Mouse (Mus musculus) adrenal gland, adult 18-20 months (tissue): ENCODE results near the gene Gm49396. TPM values are rescaled to one million over a fixed set of nuclear protein-coding genes. Genes with fewer than 3 reads are reported as not detected.
A peak's percentile ranks its signal among the peaks of the same experiment; 100 is the strongest.

Source experiments
- DNase-seq, 2 experiments: peaks; one replicate each; pipeline ENCODE4 v3.0.0; 2021 to 2022; ENCODE audit warnings: low spot score in 2 of 2
- long read RNA-seq, 2 experiments: library from polyadenylated mRNA; stranded (forward); transcript quantifications; one replicate each; pipeline ENCODE4 v2.0.0; 2021
- total RNA-seq, 2 experiments: library from RNA; stranded (reverse); gene quantifications; 1 replicate in 1 of 2; 2 replicates in 1 of 2; pipeline ENCODE4 v1.2.3; 2021

Gm49396 gene
- 1 to 10 TPM; 4.6 to 8.2 TPM for total RNA-seq
- long read RNA-seq, experiment 1, partial matches to known transcripts = 0 of 13 reads
- long read RNA-seq, experiment 1, other reads (novel, unspliced or antisense) = 9 of 13 reads
- long read RNA-seq, experiment 2, partial matches to known transcripts = 8 of 16 reads
- long read RNA-seq, experiment 2, other reads (novel, unspliced or antisense) = 8 of 16 reads

DNA sequence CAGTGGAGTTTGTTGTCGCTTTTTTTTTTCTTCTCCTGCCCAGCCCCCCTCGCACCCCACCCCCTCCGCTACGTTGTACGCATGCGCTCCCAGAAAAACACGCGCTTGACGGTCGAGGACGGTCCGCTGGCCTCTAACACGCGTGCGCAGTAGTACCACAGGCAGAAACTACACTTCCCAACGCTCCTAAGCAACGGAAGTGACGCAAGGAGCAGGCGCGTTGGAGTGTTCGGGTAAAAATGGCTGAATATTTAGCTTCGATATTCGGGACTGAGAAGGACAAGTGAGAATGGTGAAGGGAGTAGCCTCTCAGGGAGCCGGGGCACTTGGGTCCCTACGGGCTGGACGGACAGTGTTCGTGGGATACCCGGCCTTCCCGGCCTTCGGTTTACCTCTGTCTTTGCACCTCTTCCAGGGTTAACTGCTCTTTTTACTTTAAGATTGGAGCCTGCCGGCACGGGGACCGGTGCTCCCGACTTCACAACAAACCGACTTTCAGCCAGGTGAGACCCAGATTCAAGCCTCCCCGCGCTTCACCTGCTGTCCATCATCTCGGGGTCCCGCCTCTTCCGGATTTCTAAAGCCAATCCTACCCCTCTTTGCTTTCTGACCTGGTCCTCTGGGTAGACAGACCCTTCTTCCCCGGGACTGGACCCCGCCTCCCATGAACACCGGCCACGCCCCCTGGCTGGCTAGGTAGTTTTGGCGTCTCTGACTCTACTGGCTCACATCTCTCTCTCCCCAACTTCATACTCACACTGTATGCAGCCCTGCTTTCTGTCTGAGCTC, at the start of gene Gm49396, which contains the start of the genes U2af1l4 and Psenen:
Gm49396 (plus strand) TSS at position 228 of the 789 bp plus-strand sequence.
U2af1l4 (plus strand) TSS at position 185 of the 789 bp plus-strand sequence.
Psenen (minus strand) TSS at position 511 of the 789 bp plus-strand sequence.
- DNase-seq = peak; percentile 88 to 90

DNA sequence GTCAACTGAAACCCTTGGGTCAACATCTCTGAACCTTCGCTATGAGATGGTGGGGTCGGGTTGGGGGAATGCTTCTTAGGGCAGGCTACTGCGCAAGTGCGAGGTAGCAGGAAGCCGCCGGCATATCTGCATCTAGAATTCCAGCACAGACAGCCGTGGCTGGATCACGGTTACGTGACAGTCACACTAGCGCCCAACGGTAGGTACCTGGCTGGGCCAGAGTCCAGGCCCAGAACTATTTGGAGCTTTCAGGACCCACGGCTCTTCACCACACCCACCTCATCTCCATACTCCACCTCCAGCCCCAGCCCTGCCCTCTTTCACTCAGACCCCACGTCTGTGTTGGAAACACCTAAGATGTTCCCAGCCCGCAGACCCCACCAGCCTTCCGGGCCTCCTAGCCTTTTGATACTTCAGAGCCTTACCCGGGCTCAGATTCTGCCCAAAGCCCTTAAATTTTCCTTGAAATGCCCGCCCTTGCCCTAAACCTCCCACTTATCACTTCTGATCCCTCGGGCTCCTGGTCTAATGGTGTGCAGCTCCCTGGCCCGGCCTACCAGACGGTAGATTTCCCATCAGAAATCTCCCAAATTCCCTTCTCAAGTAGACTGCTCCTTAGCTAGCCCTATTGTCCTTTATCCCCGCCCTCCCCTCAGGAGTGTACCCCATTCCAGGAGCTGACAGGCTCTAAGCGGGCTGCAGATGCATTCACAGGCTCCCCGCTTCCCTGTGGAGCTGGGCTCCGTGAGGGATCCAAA, 48.0 kb upstream of the Gm49396 start:
- DNase-seq = no peak

DNA sequence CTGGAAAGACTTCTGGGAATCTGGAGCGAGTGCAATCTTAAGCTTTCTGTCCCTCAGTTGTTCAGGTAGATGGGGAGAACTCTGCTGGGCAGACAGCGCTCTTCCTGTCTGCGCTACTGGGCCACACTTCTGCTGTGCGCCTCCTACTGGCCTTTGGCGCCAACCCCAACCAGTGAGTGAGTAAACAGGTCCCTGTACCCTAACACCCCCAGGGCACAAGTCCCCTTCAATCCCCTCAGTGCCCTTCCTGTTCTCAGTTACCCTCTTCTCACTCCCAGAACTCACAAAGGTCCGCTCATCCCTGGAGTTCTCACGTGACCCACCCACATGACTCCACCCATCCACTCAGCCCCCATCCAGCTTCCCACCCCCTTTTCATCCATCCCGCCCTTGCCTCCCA, 44.8 kb upstream of the Gm49396 start:
- no peak for DNase-seq

DNA sequence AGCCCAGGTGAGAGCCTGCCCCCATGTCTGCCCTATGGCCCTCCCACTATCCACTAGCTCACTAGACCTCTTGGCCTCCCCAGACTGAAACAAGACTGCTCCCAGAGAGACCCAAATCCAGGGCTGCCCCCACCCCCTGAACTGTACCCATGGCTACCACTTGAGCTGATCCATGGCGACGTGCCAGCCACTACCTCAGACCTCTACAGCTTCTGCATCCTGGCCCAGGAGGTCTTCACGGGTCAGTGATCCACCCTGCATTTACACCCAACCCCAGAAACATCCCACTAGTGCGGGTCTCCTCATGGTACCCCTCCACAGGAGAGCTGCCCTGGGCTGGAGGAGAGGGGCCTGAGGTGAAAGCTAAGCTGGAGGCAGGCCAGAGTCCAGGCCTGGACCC, 42.7 kb upstream of the Gm49396 start:
- DNase-seq = no peak

DNA sequence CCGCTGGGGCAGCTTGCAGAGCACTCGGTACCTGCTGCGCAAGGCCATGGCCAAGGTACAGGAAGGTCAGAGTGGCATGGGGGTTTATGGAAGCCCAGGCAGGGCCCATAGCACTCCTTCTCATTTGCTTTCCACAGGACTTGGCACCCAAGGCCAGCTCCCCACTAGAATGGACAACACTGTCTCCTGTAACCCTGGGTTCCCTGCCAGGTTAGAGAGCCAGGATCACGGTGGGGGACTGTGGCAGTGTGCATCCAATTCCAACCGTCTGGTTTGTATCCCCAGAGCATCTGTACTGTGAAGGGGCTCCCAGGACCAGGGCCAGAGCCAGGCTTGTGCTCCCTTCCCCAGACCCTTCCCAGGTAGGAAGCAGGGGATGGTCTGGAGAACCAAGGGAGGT, 42.3 kb upstream of the Gm49396 start:
- no peak for DNase-seq

DNA sequence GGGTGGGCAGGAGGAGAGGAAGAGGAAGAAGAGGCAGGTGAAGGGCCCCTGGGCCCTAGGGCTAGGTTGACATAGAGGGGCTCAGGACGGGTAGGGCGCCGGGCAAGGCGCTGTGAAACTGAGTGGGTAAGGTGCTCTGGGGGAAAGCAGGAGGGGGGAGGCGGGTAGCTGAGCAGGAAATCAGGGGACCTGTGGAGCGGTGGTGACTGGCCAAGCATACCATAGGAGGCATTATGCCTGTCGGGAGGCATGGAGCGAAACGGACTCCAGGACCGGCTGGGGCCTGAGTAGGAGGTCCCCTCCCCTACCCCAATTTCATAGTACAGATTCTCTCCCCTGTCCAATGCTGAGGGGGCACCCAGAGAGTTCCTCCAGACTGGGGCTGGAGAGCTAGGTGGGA, 40.3 kb upstream of the Gm49396 start:
- DNase-seq = no peak

DNA sequence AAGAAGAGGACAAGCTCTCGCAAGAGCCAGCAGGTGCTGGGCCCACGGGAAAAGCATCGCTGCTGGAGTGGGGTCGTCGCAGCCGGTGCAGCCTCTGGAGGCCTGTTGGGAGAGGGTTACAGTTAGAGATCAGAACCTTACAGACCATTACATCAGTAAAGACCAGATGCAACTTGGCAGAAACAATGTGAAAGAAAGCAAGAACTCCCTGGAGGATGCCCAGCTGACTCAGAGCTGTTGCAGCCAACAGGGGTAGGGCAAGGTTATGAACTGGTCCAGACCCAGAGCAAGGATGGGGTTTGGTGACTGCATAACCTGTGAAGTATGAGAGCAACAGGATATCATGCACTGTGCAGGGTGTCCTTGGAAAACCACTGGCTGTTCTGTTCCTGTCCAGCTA, 38.7 kb upstream of the Gm49396 start:
- no peak for DNase-seq

DNA sequence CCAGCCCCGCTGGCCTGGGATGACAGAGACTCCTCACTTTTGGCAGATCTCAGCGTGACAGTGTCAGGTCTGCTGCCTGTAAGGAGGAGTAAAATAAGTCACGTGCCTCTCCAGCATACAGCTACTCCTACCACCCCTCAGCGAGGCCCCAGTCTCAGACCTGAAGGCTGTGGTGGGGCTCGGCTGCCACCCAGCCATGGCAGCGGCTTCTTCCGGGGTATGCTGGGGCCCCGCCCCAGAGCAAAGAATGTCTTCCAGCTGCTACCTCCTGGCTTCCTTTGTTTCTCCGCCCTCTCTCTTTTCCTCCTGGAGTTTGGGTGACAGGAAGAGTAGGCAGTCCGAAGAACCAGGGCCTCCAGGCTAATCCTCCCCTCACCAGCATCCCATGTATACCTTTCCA, 37.2 kb upstream of the Gm49396 start:
- no peak for DNase-seq

DNA sequence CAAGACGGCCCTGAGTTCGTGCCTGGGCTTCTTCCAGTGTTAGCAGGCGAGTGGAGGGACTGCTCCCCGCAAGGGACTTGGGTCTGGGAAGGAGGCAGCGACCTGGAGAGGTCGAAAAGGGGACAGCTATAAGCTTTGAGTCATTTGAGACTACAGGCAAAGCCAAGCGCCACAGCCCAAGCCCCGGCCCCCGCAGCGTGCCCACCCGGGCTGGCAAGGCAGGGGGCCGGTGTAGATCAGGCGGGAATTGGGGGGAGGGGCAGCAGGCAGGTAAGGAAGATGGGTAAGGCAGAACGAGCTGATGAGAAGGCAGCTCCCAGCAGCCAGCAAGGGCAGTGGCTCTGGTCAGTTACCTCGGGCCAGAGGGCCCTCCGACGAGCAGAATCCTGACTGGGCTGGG, 36.7 kb upstream of the Gm49396 start:
- DNase-seq = no peak

DNA sequence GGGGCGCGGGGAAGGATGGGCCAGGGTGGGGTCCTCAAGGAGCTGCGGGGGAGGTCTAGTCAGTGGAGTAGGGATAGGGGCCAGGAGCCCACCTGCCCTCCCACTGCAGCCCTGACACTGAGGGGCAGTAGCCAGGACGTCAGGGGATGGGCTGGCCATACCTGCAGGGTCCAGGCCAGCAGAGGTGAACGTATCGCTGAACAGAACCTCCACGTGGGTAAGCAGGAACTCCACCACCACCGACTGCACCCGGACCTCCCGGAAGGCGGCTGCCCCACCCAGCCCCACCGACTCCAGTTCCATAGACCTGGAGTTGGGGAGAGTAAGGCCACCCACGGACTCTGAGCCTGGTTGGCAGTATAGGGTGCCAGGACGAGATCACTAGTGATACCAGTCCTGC, 36.2 kb upstream of the Gm49396 start:
- no peak for DNase-seq

DNA sequence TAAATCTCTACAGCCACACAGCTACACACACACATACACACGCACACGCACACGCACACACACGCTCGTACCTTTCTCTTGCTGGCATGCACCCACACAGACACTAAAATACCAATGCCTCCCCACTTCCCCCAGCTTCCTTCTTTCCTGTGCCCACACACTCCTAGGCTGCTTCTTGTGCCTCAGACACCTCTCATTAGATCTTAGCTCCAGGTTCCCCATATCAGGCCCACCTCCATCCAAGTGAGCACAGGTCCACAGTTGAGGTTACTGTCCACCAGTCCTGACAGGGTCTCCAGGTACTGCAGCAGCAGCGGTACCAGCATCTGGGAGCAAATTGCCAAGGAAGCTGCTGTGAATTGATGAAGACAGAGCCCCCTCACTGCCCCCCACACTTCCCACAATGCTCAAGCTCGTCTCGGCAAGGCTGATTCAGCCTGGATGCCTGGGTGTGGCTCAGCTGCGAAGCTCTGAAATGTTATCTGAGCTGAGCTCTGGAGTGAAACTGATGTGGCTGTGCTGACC, 31.8 kb upstream of the Gm49396 start:
- DNase-seq = no peak

DNA sequence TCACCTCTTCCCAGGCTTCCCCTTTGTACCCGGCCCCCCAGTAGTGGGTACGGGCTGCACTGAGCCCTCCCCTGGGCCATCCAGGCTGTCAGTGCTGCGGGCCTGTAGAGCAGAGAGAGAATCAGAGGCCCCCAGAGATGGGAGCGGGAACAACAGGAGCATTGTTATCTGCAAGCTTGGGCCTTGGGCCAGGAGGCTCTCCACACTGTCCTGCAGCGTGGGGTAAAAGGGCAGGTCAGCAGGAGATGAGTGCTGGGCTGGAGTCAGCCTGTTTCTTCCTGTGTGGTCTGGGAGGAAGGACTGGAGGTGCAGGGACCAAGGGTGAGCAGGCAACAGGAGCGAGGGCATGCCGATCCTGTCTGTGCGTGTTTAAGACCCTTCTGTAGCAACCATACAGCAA, 30.2 kb upstream of the Gm49396 start:
- no peak for DNase-seq

DNA sequence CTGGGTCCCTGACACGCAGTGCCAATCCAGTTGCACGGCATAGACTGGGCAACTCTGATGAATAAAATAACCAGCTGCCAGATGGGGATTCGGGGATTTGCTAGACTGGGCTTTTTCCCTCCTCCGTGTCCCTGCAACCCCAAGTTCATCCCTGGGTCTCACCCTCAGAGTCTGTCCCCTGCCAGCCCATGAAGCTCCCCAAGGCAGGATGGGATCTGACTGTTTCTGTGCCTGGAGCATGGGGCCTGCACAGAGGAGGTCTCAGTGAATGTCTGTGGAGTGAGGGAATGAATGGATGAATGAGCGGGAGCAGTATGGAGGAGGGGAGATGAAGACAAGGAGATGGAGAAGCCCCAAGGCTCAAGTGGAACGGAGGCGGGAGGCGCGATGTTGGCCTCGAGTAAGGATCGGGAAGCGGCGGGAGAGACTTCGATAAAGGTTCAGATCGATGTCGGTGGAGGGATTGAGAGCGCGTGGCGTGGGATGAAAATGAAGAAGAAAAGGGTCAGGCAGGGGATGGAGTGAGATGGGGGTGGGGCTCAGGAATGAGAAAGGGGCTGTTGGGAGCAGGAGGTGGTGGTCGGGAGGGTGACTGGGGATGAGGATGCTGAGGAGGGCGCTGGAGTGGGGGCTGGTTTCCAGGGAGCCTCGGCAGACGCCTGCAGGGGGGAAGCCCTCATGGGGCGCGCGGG, 29.1 kb upstream of the Gm49396 start:
- DNase-seq = no peak

DNA sequence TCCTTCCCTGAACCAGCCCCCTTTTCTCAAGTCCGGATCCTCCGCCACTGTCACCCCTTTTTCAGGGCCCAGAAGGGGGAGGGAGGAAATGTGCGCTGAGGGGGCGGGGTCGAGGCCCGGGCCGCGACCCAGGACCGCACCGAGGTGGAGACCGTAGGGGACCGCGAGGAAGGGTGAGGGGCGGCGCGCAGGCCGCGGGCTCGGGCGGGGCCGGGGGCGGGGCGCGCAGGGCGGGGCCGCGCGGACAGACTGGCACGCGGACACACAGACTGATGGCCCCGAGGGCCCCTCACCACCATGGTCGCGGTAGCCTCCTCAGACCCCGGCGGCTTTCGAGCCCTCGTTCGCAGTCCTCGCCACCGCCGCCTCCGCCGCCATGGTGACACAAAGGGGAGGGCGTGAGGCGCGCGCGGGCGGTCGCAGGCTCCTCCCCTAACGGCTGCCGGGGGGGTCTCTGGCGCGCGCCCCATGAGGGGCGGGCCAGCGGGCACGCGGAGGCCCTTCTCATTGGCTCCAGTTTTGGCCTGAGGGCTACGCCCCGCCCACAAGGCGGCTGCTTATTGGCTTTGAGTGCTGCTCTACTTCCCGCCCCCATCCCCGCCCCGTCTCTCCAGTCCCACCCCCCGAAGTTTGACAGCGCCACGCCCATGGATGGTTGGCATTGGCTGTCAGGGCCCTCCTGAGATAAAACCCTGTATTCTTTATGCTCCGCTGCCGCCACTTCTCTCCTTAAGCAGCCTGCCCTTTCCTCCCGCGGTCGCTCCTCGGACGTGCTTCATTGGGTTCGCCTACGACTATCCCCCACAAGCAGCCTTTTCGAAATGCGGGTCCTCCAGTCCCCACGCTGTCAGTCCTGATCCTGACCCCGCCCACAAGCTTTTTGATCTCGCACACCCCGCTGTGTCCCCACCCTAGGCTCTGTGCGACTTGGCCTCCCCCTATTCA, 28.2 kb upstream of the Gm49396 start, which contains the start of gene Arhgap33:
Arhgap33 (minus strand) TSS at position 428 of the 945 bp plus-strand sequence.
- peak; percentile 90 to 94 for DNase-seq

DNA sequence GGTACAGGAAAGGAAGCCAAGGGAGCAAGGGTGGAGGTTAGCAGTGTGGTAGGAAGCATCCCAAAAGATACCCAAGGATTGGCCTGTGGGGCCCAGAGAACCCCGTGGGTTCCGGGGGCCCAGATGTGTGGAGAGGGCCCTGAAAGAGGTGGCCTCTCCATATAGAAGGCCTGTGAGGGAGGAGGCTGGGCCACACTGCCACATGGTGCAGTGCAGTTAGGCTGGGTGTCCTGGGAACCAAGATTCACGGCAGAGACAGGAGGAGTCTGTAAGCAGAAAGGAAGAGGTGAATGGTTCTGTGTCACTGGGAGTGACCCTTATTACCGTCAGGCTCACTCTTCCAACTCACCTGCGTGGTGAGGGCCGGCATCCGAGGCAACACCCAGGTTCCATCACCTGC, 22.6 kb upstream of the Gm49396 start:
- no peak for DNase-seq

DNA sequence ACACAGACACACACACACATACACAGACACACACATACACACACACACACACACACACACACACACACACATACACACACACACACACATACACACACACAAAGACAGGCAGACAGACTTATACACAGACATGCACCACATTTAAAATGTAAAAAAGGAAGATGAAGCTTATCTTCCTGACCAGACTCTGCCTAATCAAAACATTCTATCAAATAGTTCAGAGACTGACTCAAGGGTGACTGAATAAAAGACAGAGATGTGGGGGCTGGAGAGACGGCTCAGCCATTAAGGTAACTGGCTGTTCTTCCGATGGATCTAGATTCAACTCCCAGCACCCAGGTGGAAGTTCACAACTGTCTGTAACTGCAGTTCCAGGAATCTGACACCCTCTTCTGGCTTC, 18.8 kb upstream of the Gm49396 start:
- DNase-seq = no peak

DNA sequence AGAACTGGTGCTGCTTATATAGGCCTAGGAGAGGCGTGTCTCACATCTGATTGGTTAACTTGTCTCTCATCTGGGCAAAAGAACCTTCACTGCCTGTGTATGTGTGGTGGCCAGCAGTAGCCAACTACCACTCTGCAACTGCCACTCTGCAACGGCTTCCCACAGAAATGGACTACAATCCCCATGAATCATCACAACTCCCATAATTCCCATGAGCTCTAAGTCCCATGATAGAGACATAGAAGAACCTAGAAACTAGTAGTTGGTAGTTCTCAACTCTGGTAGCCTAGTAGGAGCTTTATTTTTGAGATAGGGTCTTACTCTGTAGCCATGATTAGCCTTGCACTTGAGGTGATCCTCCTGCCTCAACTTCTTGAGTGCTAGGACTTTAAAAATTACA, 13.3 kb upstream of the Gm49396 start:
- no peak for DNase-seq

DNA sequence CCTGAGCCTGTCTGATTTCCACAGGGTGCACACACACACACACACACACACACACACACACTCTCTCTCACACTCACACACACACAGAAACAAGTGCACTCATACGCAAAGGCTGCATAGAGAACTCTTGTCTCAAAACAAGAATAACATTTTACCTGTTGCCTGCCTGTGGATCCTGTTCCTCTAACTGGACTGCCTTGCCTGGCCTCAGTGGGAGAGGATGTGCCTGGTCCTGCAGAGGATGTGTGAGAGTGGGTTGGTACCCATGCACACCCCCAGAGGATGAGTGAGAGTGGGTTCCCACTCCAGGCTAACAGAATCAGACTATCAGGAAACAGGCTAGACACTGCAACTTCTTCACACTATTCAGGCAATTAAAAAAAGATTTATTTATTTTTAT, 12.5 kb upstream of the Gm49396 start:
- no peak for DNase-seq

DNA sequence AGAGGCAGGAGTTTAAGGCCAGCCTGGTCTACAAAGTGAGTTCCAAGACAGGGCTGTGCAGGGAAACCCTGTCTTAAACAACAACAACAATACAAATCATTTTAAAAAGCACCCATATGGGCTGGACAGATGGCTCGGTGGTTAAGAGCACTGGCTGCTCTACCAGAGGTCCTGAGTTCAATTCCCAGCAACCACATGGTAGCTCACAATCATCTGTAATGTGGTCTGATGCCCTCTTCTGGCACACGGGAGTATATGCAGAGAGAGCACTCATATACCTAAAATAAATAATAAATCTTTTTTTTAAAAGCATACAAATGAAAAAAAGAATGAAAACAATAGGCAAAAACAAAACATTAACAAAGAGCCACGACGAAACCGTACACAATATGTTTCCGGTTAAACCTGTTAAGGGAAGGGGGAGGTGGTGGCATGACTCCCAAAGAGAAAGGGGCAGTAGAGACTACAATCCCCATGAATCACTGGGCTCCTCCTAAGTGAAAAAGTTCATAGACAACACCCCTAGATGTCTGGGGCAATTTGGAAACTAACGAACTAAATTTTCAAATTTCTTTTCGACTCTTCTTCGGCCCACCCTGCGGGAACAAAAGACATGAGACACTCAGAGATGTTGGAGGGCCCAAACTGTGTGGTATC, 11.6 kb upstream of the Gm49396 start:
- no peak for DNase-seq
